Mouse (Mus musculus): ENCODE measurements around the gene Lamb1.

DNA sequence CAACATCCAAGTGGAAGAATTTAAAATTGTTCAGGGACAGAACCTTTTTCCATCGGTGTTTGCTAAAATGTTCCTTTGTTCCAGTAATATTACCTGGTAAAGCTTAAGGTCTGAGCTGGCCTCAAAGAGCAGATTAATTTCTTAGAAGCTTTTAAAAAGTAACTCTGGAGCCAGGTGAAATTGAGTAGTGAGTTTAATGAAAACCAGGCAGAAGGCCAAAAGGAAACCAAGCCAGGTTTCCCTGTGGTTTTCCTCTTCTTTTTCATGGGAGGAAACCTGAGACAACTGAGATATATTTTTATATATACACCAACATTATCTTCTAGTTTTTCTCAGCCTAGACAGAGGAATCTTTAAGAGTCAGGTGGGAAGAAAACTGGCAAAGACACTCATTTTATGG, 56.5 kb downstream of the Lamb1 start:
- TF ChIP-seq CTCF (IDR thresholded peaks at IDR 0.05; ENCODE audit: low read depth) (no peak), EP300 (optimal IDR thresholded peaks at IDR 0.05) (no peak)

All from stomach, postnatal 0 days (tissue).